Mouse (Mus musculus) c-Kit-positive CD71-positive TER-119-negative erythroid progenitor cells, embryonic 14.5 days (primary cell): Measurements from ENCODE around the gene Gm17334.

ENCODE experiments used
- DNase-seq: peaks from one replicate; pipeline ENCODE4 v3.0.0-alpha.2; 2013; ENCODE audit warnings: low read depth

Gm17334 gene

GRCm38 (mm10) chr11:53796409-53797151, 23.6 kb upstream of the Gm17334 start:
- no peak for DNase-seq

GRCm38 (mm10) chr11:53795813-53796212, 22.8 kb upstream of the Gm17334 start:
- no peak for DNase-seq

GRCm38 (mm10) chr11:53794671-53795557, 21.9 kb upstream of the Gm17334 start:
- no peak for DNase-seq

- no peak for DNase-seq
Observed at GRCm38 (mm10) chr11:53794015-53794414, 21.0 kb upstream of the Gm17334 start.

- no peak for DNase-seq
Observed at GRCm38 (mm10) chr11:53792986-53793385, 20.0 kb upstream of the Gm17334 start.

DNA sequence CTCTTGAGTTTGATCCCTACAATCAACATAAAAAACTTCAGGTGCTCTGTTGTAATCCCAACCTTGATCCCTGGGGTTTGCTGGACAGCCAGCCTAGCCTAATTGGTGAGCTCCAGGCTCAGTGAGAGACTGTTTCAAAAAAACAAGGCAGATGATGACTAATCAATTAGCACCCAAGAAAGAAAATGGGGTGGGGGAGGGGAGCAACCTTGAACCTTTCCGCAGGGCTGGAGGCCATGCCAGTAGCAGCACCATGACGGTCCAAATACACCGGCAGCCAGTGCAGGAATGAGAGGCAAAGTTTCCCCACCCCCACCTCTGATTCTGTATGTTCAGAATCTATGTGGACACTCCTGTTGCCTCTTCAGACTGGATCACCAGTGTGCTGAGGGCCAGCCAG, 16.3 kb upstream of the Gm17334 start:
- DNase-seq, result no peak

- DNase-seq, result no peak
Observed at GRCm38 (mm10) chr11:53788196-53788595, 15.2 kb upstream of the Gm17334 start.

DNA sequence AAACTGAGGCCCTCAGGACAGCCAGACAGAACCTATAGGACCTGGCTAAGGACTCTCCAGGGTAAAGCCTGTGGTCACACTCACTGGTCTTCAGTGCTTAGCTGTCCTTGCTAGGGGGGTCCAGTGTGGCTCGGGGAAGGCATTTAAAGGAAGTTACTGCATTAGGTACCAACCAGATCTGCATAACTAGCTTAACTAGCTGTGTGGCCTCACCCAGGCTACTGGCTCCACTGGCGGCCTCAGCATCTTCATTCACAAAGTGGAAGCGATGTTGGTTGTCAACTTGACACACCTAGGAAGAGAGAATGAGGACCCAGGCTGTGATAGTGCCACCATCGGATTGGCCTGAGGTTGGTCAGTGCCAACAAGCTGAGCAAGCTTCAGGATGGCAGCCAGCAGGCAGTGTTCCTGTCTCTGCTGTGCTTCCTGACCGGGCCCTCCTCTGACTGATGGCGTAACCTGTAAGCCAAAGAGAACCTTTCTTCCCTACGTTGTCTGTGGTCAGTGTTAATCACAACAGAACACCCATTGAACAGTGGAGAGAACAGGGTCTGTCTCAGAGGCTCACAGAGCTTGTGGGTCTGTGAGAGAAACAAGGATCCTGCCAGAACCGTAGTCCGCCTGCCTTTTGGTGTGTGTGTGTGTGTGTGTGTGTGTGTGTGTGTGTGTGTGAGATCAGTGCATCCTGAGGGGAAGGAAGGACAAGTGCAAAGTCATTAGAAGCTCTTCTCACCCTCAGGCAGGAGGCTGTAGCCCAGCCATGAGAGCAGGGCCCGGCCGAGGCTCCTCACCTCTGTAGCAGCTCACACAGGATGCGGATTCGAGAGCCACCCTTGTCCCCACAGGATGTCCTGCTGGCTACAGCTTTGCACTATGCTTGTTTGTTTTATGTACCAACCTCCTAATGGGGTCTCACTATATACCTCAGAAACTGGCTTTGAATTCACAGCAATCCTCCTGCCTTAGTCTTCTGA, 13.4 kb upstream of the Gm17334 start:
- no peak for DNase-seq

- DNase-seq, result no peak
Observed at GRCm38 (mm10) chr11:53785311-53785936, 12.4 kb upstream of the Gm17334 start.

DNA sequence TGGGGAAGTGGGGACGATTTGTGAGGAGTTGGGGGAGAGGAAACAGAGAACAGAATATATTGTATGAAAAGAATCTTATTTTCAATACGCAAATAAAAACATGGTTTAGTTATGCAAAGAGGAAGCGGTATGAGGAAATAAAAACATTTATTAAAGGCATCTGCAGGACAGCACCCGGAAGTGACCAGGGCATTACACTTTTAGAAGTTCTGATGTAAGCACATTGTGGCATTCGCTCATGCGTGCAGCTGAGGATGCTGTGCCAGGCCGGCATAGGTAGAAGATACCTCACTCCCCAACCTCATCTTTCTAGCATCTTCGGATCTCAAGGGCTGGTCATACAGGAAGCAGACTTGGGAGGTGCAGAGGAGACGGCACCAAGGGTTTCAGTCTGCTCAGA, 10.3 kb upstream of the Gm17334 start:
- no peak for DNase-seq

GRCm38 (mm10) chr11:53781964-53782363, 9.0 kb upstream of the Gm17334 start:
- DNase-seq, result no peak

DNA sequence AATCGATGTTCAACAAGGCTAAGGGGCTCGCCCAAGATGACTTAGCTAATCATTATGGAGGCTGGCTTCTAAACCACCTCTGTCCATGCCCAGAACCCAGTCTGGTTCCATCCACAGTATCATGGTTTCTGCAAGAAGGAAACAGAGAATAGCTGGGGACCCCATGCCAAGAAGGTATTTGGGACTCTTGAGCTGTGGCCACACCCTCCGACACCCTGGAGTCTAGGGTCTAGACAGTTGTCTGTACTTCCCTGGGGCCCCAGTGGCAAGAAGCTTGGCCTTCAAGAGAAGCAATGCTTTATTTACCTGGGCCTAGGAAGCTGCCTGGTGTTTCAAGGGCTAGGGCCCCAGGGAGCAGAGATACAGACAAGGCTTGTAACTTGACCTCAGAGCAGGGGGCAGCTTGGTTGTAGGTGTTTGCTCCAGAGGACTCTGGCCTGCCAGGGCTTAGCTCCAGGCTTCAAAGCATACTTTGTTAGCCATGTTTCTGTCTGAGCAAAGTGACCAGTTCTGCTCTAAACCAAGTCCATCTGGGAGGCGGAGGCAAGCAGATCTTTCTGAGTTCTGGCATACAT, 8.3 kb upstream of the Gm17334 start:
- DNase-seq, result no peak

DNA sequence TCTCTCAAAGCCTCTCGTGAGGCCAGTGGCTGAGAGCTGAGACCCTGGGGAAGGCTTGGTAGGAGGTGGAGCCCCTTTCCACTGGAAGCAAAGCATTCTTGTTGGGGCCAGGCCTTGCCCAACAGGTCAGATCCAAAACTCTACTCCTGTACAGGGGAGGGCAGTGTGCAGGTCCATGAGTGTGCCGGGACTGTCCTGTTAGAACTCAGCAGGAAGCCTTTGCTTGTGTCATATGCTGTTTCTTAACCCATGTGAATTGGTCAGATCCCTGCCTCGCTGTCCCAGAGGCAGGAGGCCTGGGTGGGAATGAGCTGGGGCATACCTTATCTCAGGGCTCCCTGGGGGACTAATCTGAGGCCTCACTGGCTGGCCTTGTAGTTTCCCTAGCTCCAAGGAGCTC, 7.3 kb upstream of the Gm17334 start:
- no peak for DNase-seq

- DNase-seq, result peak; percentile 42
Observed at GRCm38 (mm10) chr11:53779808-53780207, 6.8 kb upstream of the Gm17334 start.

GRCm38 (mm10) chr11:53778455-53778854, 5.5 kb upstream of the Gm17334 start:
- DNase-seq, result no peak

DNA sequence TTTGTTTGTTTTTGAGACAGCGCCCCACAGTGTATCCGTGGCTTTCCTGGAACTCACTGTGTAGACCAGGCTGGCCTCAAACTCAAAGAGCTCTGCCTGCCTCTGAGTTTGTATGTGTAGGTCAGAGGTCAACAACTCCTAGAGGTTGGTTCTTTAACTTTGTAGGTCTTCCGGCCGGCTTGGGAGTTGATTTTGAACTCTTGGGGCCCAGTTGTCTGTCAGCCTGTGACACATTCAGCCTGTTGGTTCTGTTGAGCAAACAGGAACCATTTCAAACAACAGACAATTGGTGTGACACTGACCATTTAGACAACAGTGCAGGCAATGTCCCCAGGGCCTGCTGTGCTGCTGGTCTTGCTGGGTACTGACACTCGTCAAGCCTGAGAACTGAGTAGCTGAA, 4.7 kb upstream of the Gm17334 start:
- DNase-seq, result no peak

DNA sequence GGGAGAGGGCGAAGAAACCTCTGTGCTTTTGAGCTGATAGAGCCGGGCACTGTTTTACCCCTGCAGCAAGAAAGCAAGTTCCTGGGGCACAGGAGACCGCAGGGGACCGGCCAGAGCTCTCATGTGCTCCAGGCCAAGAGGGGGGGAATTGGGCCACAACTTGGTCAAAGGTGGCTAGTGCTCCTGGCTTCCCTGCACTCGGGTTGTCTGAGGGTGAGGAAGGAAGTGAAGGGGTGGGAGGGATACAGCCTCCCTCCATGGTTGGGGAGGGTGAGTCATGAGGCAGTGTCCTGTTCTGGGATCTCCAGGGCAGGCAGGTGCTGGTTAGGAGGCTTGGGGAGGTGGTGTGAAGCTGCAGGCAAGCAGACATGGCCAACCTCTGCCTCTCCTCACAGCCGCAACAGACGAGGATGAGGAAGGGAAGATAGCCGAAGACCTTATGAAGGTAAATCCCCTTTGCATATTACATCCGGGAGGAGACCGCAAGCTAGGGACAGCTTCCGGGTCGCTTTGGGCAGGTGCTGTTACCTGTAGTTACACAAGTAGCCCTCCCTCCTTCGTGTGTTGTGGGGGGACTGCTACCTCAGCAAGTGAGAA, 1.8 kb upstream of the Gm17334 start:
- DNase-seq, result no peak

DNA sequence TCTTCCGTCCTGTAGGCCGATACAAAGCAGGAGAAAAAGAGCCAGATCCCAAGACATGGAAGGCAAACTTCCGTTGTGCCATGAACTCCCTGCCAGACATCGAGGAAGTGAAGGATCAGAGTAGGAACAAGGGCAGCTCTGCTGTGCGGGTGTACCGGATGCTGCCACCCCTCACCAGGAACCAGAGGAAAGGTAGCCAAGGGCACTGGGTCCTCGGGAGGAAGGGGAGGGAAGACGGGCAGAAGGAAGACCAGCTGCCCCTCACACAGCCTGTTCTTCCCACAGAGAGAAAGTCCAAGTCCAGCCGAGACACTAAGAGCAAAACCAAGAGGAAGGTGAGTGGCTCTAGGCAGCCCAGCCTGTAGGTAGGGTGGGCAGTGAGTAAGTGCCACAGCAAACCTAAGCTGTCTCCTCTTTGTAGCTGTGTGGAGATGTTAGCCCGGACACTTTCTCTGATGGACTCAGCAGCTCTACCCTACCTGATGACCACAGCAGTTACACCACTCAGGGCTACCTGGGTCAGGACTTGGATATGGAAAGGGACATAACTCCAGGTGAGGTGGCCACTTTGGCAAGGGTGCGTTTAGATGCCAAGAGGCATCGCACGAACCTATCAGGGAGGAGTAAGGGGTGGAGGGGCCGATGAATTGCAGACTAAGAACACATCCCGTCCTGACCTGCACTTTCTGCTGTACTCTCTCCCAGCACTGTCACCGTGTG, 814 bp upstream of the Gm17334 start:
- DNase-seq, result no peak

DNA sequence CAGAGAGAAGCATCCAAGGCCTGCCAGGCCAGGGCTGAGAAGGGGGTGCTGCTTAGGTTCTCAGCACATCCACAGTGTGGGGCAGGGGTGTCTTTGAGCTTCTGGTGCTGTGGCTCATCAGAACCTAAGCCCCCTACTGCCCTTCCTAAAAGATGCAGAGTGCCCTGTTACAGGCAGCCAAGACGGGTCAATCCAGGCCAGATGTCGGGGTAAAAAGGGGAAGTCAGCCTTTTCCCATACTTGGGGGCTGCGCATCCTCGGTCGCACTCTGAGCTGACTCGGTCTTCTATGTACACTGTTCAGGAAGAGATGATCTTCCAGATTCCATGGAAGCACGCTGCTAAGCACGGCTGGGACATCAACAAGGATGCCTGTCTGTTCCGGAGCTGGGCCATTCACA, 451 bp downstream of the Gm17334 start:
- no peak for DNase-seq
